Comparison of ENCODE assay signal across 21 mouse cellular contexts in the genomic region with DNA sequence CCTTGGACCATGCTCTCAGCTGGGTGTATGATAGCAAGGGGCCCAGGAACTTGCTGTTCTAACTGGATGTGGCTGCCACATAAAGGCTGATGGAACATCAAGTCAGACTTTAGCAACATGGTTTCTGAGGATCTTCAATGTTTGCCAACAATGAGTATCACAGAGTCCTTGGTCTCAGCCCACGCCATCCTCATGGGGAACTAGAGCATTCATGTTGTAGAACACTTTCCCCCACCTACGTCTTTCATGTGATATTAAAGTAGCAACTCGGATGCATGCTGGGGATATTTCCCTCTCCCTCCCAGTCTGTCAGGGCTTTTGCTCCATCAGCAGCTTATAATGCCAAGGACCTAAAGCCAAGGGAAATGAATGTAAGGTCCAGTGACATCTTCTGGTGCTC.
"Had no signal": no experiment of that assay in that cellular context is flagged by ENCODE, and none has a peak within 500 bp of the region (broad histone marks: within the 10 kb centered on the region; RNA-seq: fewer than 3 reads in every experiment).

No protein-coding gene starts in this region.

- H3K4me3 ChIP-seq: heart, adult 2 months; heart, embryonic 13.5 days; heart, embryonic 15.5 days; hindbrain, embryonic 13.5 days; hindbrain, embryonic 15.5 days; kidney, embryonic 15.5 days; limb, embryonic 13.5 days; limb, embryonic 15.5 days had no signal

- H3K4me1 ChIP-seq: heart, embryonic 15.5 days; hindbrain, embryonic 15.5 days; limb, embryonic 13.5 days; limb, embryonic 15.5 days had no signal

- DNase-seq: gastrocnemius, postnatal 14 days; gastrocnemius, postnatal 36 days; heart, adult 11 months; heart, adult 2 months; heart, postnatal 14 days; heart, postnatal 36 days; kidney, adult 11 months; kidney, adult 2 months; kidney, adult 9 months; kidney, postnatal 14 days; kidney, postnatal 36 days; left cerebral cortex, postnatal 4 days had no signal

- H3K27ac ChIP-seq: heart, adult 2 months; heart, embryonic 13.5 days; heart, embryonic 15.5 days; hindbrain, embryonic 13.5 days; hindbrain, embryonic 15.5 days; hindbrain, postnatal 0 days; kidney, embryonic 15.5 days; kidney, postnatal 0 days; limb, embryonic 13.5 days; limb, embryonic 15.5 days had no signal
